Mouse (Mus musculus) megakaryocyte, embryonic 14.5 days (primary cell): ENCODE measurements around the gene Gm40460. TPM values are rescaled to one million over a fixed set of nuclear protein-coding genes. Genes with fewer than 3 reads are reported as not detected.
"Not testable (repeated sequence)": the region's sequence is repeated elsewhere in the genome, so short reads cannot be mapped to it uniquely, and the experiment has no call there.

ENCODE experiments used
- H3K27me3 ChIP-seq: replicated peaks from 2 replicates; pipeline ENCODE3; 2012; ENCODE audit warnings: inconsistent platforms
- H3K36me3 ChIP-seq: replicated peaks from 2 replicates; pipeline ENCODE3; 2012; ENCODE audit warnings: low read length, inconsistent platforms, mixed read lengths
- H3K4me1 ChIP-seq: 2 replicates; pipeline ENCODE4 v1.6.1; 2012; ENCODE audit warnings: inconsistent platforms
- H3K4me3 ChIP-seq: replicated peaks from 2 replicates; pipeline ENCODE3; 2012; ENCODE audit warnings: moderate library complexity, mild to moderate bottlenecking, inconsistent platforms
- H3K9me3 ChIP-seq: 2 replicates; pipeline ENCODE4 v1.6.1; 2012; ENCODE audit warnings: inconsistent platforms
- FLI1 ChIP-seq: IDR thresholded peaks from 2 replicates; pipeline ENCODE4 v1.6.1; 2012; ENCODE audit warnings: low read length, inconsistent platforms, mixed read lengths
- GATA1 ChIP-seq: IDR thresholded peaks from 3 replicates; pipeline ENCODE4 v1.6.1; 2012; ENCODE audit warnings: mixed read lengths, low read length, inconsistent platforms, borderline replicate concordance
- polyA plus RNA-seq: library from polyadenylated mRNA; stranded (reverse); fragments of >175 nt; gene quantifications from 2 replicates; pipeline ENCODE4 v1.2.3, GENCODE M21; 2012; ENCODE audit warnings: low replicate concordance; ENCODE audit not compliant: insufficient read depth

Gm40460 gene
- polyA plus RNA-seq, 1 experiment = not detected

DNA sequence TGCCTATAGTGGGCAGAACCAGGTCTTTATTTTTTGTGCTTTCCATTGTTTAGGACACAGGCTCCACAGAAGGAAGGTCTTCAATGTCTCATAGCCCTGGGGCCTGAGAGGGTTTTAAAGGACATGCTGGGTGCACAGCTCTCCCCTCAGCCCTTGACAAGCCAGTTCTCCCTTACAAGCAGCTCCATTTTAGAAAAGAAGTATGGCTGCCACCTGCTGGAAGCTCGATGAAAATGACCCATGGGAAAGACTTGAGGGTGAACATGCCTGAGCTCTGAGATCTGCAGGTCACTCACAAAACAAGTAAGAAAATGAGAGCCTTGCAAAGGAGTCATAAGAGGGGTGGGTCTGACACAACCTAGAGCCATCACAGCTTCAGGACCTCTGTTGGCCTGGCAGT is 8.9 kb upstream of the Gm40460 start:
- H3K27me3 ChIP-seq = peaks cover 48% of the 10 kb centered on the region
- H3K36me3 ChIP-seq = no peaks in the 10 kb centered on the region
- H3K9me3 ChIP-seq = no peaks in the 10 kb centered on the region
- peaks cover 21% of the 10 kb centered on the region for H3K4me1 ChIP-seq
- no peak overlapping the region for H3K4me3 ChIP-seq
- TF ChIP-seq FLI1 (no peak), GATA1 (no peak)

DNA sequence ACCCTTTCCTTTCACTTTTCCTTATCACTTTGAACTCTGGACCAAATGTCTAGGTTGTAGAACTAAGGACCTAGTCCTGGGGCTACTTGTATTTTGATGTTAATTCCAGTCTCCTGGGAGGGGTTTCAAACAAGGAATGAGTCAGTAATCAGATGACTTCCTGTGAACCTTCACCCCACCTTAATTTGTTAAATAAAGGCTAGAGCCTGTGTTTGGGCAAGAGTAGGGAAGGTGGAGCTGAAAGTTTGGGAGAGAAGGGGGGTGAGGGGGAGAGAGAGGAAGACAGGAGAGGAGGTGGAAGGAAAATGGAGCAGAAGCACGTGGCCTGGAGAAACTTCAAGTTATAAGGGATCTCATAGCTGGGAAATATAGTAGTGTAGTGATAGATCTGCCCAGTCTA is 9.3 kb downstream of the Gm40460 start:
- Histone ChIP-seq H3K27me3 (peaks cover 24% of the 10 kb centered on the region), H3K9me3 (peaks cover 26% of the 10 kb centered on the region), H3K4me3 (no peak overlapping the region), H3K4me1 (no peaks in the 10 kb centered on the region), H3K36me3 (no peaks in the 10 kb centered on the region)
- no peak for TF ChIP-seq GATA1
- TF ChIP-seq FLI1 = no peak

DNA sequence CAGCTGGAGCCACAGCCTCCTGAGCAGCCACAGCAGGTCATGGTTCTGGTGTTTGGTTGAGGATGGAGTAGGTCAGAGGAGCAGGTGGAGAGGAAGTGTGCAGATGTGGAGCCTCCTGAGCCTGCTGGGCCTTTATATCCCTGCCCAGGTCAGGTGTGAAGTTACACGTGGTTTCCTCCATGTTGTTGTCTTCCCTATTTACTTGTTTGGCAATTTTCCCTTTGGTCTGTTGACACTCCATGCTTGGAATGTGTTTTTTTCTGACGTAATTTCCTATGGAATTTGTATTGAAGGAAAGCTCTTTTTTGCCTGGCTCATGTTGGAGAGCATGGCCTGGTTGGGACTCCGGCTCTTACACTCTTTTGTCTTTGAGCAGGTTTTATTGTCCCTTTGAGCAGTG is 11.0 kb downstream of the Gm40460 start, which contains the start of gene Krtap5-5:
Gene Krtap5-5 (minus strand): TSS at position 101 of the 400 bp plus-strand sequence.
- not testable (repeated sequence) for H3K9me3 ChIP-seq, H3K36me3 ChIP-seq, H3K4me3 ChIP-seq, H3K4me1 ChIP-seq
- peaks cover 26% of the 10 kb centered on the region for H3K27me3 ChIP-seq

DNA sequence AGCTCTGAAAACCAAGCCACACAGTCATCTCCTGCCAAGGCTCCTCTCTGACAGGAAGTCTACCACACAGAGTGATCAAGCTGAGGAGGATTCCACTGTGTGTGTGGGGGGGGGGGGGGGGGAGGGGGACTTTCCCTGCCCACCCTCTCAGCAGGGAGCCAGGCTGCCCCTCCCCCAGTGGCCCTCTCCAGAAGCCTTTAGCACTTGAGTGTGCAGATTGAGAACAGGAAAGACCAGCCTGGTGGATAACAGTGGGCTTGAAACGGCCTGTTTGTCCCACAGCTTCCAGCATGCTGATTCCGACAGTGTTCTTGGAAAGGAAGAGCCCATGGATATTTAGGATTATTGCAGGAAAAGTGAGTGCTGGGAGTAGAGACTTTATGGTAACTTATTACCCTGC is 16.4 kb downstream of the Gm40460 start:
- no peaks in the 10 kb centered on the region for H3K4me1 ChIP-seq
- no peaks in the 10 kb centered on the region for H3K36me3 ChIP-seq
- TF ChIP-seq GATA1 (no peak), FLI1 (no peak)
- no peak overlapping the region for H3K4me3 ChIP-seq
- H3K27me3 ChIP-seq = peaks cover 24% of the 10 kb centered on the region
- H3K9me3 ChIP-seq = peaks cover 29% of the 10 kb centered on the region

DNA sequence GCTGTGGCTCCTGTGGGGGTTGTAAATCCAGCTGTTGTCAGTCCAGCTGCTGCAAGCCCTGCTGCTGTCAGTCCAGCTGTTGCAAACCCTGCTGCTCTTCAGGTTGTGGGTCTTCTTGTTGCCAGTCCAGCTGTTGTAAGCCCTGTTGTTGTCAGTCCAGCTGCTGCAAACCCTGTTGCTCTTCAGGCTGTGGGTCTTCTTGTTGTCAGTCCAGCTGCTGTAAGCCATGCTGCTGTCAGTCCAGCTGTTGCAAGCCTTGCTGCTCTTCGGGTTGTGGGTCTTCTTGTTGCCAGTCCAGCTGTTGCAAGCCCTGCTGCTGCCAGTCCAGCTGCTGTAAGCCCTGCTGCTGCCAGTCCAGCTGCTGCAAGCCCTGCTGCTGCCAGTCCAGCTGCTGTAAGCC is 28.7 kb downstream of the Gm40460 start:
- peaks cover 34% of the 10 kb centered on the region for H3K27me3 ChIP-seq
- H3K4me1 ChIP-seq, H3K4me3 ChIP-seq, H3K36me3 ChIP-seq, H3K9me3 ChIP-seq: not testable (repeated sequence)

DNA sequence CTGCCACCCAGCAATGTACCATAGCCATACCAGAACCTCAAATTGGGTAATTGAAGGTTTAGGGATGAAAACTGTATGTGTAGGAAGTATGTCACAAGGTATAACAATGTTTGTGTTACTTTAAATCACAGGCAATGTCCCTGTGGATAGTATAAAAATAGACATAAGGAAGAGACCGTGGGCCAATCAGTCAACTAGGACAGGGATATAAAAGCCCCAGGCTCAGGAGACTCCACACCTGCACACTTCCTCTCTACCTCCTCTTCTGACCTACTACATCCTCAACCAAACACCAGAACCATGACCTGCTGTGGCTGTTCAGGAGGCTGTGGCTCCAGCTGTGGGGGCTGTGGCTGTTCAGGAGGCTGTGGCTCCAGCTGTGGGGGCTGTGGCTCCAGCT is 29.3 kb downstream of the Gm40460 start, which contains the start of gene Gm7579:
Gene Gm7579 (plus strand): TSS at position 301 of the 400 bp plus-strand sequence.
- H3K27me3 ChIP-seq = peaks cover 34% of the 10 kb centered on the region
- H3K4me3 ChIP-seq = no peak within 1 kb of the TSS
- H3K36me3 ChIP-seq = no peaks in the 10 kb centered on the region
- H3K9me3 ChIP-seq = no peaks in the 10 kb centered on the region
- TF ChIP-seq FLI1 (no peak), GATA1 (no peak)
- H3K4me1 ChIP-seq = no peaks in the 10 kb centered on the region

DNA sequence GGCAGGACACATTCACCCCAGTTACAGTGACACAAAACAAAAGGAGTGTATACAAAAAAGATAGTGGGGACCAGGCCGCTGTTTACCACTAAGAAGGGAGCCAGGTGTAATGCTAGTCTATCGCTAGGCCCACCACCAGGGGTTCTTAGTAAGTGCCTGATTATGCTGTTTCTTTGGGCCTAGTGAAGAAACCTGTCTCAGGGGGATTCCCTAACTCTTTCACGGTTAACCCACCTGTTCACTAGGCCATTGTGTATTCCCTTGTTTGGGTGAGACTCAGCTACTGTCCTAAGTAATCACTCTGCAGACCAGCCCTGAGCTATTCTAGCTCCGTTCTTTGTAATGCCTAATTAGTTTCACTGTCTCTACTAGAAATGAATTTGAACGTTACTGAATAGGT is 34.0 kb downstream of the Gm40460 start:
- not testable (repeated sequence) for H3K4me3 ChIP-seq, H3K4me1 ChIP-seq, H3K36me3 ChIP-seq, H3K9me3 ChIP-seq
- H3K27me3 ChIP-seq = peaks cover 38% of the 10 kb centered on the region

DNA sequence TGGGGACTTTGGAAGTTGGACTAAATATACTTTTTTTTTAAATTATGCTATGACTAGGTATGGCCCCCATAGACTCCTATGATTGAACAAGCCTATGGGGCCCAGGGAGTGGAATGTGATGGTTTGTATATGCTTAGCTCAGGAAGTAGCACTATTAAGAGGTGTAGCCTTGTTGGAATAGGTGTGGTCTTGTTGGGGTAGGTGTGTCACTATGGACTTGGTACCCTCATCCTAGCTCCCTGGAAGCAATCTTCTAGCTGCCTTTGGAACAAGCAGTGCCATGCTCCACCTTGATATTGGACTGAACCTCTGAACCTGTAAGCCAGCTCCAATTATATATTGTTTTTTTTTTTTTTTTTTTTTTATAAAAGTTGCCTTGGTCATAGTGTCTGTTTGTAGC is 35.4 kb downstream of the Gm40460 start:
- no peak overlapping the region for H3K4me3 ChIP-seq
- H3K36me3 ChIP-seq = no peaks in the 10 kb centered on the region
- TF ChIP-seq FLI1 (no peak), GATA1 (no peak)
- H3K9me3 ChIP-seq = peaks cover 11% of the 10 kb centered on the region
- no peaks in the 10 kb centered on the region for H3K4me1 ChIP-seq
- peaks cover 39% of the 10 kb centered on the region for H3K27me3 ChIP-seq

DNA sequence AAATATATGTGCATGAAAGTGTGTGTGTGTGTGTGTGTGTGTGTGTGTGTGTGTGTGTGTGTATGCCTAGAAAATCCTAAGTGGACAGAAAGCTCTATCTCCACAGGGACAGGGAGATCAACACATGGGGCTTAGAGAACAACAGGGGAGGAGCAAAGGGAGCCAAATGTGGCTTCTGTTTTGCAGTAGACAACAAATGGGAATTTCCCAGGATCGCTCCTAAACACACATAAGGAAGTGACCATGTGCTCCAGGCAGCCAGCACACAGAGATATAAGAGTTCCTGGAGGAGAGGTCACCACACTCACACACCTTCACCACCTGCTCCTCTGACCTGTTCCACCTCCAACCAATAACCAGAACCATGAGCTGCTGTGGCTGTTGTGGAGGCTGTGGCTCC is 39.8 kb downstream of the Gm40460 start, which contains the start of gene Krtap5-3:
Gene Krtap5-3 (plus strand): TSS at position 301 of the 400 bp plus-strand sequence.
- no peaks in the 10 kb centered on the region for H3K4me1 ChIP-seq
- H3K4me3 ChIP-seq = no peak within 1 kb of the TSS
- H3K27me3 ChIP-seq = peaks cover 32% of the 10 kb centered on the region
- H3K9me3 ChIP-seq = peaks cover 20% of the 10 kb centered on the region
- no peaks in the 10 kb centered on the region for H3K36me3 ChIP-seq
- no peak for TF ChIP-seq GATA1
- no peak for TF ChIP-seq FLI1

DNA sequence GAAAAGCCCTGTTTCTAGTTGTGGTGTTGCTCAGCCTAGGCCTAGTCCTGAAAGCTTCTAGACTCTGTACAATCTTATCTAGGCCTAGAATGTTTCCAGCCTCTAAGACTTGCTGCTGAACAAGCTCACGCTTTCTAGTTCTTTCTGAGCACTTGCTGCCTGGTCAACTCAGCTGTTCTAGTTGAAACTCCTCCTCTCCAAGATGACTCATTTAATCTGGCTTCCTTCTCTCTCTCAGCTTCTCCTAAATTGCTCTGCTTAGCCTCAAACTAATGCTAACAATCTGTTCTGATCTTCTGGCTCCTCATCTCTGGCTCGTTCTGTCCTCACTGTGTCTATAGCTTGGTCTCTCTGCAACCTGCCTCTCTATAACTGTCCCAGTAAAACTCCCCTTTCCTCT is 42.1 kb downstream of the Gm40460 start:
- Histone ChIP-seq H3K27me3 (peaks cover 23% of the 10 kb centered on the region), H3K4me3 (no peak overlapping the region), H3K9me3 (peaks cover 32% of the 10 kb centered on the region), H3K4me1 (no peaks in the 10 kb centered on the region), H3K36me3 (no peaks in the 10 kb centered on the region)
- no peak for TF ChIP-seq GATA1
- no peak for TF ChIP-seq FLI1

Other genes with a start within 250 kb of the Gm40460 start
- 69.4 and 73.5 TPM in 2 replicates for gene Mob2, start 180.0 kb downstream of the Gm40460 start, polyA plus RNA-seq
- 0.07 and 3.6 TPM in 2 replicates for gene Dusp8, start 145.2 kb downstream of the Gm40460 start, polyA plus RNA-seq
- not detected in 2 replicates for gene Gm45618, start 120.3 kb downstream of the Gm40460 start, polyA plus RNA-seq
- gene Gm39115, start 105.0 kb downstream of the Gm40460 start, polyA plus RNA-seq = not detected in 2 replicates
- not detected in 2 replicates for gene Gm45337, start 96.5 kb downstream of the Gm40460 start, polyA plus RNA-seq
- not detected in 2 replicates for gene Gm29735, start 84.0 kb downstream of the Gm40460 start, polyA plus RNA-seq
- not detected in 2 replicates for gene Gm4553, start 75.3 kb downstream of the Gm40460 start, polyA plus RNA-seq
- gene Krtap5-2, start 65.1 kb downstream of the Gm40460 start, polyA plus RNA-seq = not detected in 2 replicates
- not detected in 2 replicates for gene Gm10153, start 50.7 kb downstream of the Gm40460 start, polyA plus RNA-seq
- gene Krtap5-3, start 39.7 kb downstream of the Gm40460 start, polyA plus RNA-seq = not detected in 2 replicates
- not detected in 2 replicates for gene Gm7579, start 29.2 kb downstream of the Gm40460 start, polyA plus RNA-seq
- gene Krtap5-5, start 11.1 kb downstream of the Gm40460 start, polyA plus RNA-seq = not detected in 2 replicates
- gene Gm2431, start 17.3 kb upstream of the Gm40460 start, polyA plus RNA-seq = not detected in 2 replicates
- not detected in 2 replicates for gene Gm4559, start 33.3 kb upstream of the Gm40460 start, polyA plus RNA-seq
- not detected in 2 replicates for gene Krtap5-1, start 56.0 kb upstream of the Gm40460 start, polyA plus RNA-seq
- gene Krtap5-4, start 62.5 kb upstream of the Gm40460 start, polyA plus RNA-seq = not detected in 2 replicates
- 3.4 and 19.5 TPM in 2 replicates for gene Ifitm10, start 132.7 kb upstream of the Gm40460 start, polyA plus RNA-seq
- 14.0 and 303 TPM in 2 replicates for gene Gm49369, start 141.6 kb upstream of the Gm40460 start, polyA plus RNA-seq
- 432 and 816 TPM in 2 replicates for gene Ctsd, start 147.0 kb upstream of the Gm40460 start, polyA plus RNA-seq
- gene Syt8, start 193.8 kb upstream of the Gm40460 start, polyA plus RNA-seq = 3.4 TPM in 1 of 2 replicates, not detected in the other
- gene Tnni2, start 200.7 kb upstream of the Gm40460 start, polyA plus RNA-seq = 3.4 TPM in 1 of 2 replicates, not detected in the other
- 10.1 and 33.2 TPM in 2 replicates for gene Lsp1, start 219.7 kb upstream of the Gm40460 start, polyA plus RNA-seq